Mouse (Mus musculus): ENCODE results near the gene Iars.

Iars gene

DNA sequence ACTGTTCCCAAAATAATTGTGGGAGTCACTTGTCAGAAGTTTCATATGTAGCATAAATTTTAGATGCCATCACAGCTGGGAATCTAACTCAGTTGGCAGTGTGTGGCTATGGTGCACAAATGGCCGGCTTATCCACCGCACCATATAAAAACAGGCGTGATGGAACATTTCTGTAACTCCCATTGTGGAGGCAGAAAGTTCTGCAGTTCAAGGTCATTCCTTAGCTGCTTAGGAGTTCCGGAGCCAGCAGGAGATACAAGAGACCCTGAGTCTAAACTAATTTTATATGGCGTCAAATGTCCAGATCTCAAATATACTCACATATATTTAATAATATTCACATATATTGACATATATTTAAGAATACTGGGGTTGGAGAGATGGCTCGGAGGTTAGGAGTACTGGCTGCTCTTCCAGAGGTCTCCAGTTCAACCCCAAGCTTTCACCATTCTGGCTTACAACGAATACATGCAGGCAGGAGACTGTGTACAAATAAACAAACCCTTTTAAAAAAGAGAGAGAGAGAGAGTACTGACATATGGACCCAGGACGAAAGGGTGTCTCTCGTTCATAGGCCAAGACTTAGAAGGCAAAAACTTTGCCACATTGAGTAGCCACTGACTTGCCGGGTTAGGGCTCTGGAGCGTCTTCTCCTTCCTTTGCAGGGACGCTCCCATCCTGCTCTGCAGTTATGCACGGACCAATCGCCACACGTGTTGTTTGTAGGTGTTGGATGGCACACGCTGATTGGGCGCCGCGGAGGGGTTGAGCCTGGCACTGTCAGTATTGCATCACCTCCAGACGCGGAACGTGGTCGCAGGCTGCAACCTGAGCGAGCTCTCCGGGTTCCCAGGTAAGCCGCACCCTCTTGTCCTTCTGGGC, at the start of gene Iars:
Gene Iars, plus strand, starts transcription at position 750 of the 882 bp plus-strand sequence.
- in situ Hi-C loops (cut with MseI, MboI) = no loop called here

- in situ Hi-C loops (cut with MseI, MboI) = loop anchor here (10.0 to 25.0 kb wide), 2 partner anchors 178 to 185 kb away; no protein-coding TSS in a partner anchor
Observed at GRCm38 (mm10) chr13:49639965-49640364, 41.9 kb upstream of the Iars start.

DNA sequence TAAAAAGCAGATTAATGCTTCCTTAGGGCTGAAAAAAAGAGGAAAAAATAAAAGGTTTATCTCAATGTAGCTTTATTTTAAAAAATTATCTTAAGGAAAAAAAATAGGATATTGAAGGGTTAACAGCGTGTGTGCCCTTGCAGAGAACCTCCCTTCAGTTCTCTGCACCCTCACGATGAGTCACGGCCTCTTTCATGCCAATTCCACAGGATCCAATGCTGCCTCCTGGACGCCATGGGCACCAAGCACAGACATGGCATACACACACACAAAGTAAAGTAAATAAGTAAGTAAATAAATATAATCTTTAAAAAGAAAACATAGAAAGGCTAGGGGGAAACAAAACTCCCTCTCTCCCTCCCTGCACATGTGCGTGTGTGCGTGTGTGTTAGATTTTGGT, 39.2 kb upstream of the Iars start:
- in situ Hi-C loops (cut with MseI, MboI) = loop anchor here (10.0 to 25.0 kb wide), 2 partner anchors 180 to 188 kb away; no protein-coding TSS in a partner anchor

DNA sequence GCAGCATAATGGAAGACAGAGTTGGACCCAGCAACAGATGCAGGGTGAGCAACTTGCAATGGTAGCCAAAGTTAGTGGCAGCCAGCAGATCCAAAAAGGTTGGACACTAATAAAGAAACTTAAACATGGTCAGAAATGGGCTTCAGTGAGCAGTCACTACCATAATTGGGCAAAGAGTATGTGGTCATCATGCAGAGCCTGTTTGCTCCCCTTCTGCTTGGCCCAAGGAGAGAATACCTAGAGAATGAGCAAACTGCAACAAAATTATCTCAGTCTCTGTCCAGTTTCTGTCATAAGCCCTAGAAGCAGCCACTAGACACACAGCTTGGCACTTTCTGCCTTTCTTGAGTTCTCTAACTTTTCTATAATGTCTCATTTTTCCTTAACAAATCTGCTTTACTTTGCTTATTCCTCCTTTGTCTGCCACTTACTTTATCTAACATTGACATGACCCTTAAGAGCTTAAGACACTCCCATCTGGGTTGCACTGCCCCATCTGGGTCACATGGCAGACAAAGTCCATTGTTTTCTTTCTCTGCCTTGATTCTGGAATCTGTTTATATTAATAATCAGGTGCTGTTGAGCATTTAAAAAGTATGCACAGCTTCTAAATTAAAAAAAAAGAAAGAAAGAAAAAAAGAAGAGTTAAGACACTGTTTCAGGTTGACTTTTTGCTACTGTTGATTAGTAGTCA, 38.1 kb upstream of the Iars start:
- in situ Hi-C loops (cut with MseI, MboI) = loop anchor here (10.0 to 25.0 kb wide), 2 partner anchors 182 to 189 kb away; no protein-coding TSS in a partner anchor

DNA sequence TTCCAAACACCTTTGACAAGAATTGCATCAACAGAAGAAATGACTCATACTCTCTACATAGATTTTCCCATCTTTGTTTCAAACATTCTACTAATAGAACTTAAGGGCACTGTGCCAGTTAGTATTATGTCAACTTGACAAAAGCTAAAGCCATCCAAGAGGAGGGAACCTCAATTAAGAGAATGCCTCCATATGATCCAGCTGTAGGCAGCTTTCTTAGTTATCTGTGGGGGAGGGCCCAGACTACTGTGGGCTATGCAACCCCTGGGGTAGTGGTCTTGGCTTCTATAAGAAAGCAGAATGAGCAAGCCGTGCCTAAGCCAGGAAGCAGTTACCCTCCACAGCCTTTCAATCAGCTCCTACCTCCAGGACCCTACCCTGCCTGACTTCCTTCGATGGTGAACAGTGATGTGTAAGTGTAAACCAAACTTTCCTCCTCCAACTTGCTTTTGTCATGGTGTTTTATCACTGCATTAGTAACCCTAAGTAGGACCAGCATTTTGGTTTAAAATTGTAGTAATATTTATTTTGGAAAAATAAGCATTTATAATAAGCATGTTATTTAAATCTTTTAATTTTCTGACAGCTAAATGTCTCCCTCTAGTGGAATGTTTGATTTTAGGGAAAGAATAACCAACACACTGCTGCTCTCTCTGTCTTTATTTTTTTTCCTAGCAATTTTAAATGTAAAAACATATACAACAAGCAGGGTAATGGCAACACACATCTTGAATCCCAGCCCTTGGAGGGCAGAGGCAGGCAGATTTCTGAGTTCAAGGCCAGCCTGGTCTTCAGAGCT, 37.0 kb upstream of the Iars start:
- in situ Hi-C loops (cut with MseI, MboI) = loop anchor here (10.0 to 25.0 kb wide), 2 partner anchors 183 to 190 kb away; no protein-coding TSS in a partner anchor

- in situ Hi-C loops (cut with MseI, MboI) = loop anchor here (10.0 to 25.0 kb wide), 2 partner anchors 184 to 191 kb away; no protein-coding TSS in a partner anchor
Observed at GRCm38 (mm10) chr13:49646019-49646418, 35.9 kb upstream of the Iars start.

DNA sequence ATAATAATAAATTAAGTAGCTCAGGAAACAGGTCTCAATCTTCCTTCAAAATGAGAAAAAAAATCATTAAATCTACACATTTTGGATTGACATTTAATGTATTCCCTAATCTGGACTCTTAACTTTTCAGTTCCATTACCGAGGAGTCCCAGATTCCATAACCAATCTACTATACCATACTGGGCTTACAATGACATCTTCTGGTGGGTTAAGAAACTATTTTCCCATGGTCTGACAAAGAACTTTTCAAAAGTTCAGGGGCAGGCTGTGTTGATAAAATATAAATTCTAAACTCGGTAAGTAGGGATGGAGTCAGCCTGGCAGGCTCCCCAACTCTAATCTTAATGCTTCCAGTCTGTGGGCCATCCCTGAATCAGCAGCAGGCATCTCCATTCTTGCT, 30.8 kb upstream of the Iars start:
- in situ Hi-C loops (cut with MseI, MboI) = no loop called here

- in situ Hi-C loops (cut with MseI, MboI) = no loop called here
Observed at GRCm38 (mm10) chr13:49651781-49652351, 30.0 kb upstream of the Iars start.

GRCm38 (mm10) chr13:49652481-49653179, 29.3 kb upstream of the Iars start, which contains the start of the genes Cenpp and Nol8:
TSS of gene Cenpp (minus strand) at chr13:49652785.
TSS of gene Nol8 (plus strand) at chr13:49653078.
- in situ Hi-C loops (cut with MseI, MboI) = no loop called here

DNA sequence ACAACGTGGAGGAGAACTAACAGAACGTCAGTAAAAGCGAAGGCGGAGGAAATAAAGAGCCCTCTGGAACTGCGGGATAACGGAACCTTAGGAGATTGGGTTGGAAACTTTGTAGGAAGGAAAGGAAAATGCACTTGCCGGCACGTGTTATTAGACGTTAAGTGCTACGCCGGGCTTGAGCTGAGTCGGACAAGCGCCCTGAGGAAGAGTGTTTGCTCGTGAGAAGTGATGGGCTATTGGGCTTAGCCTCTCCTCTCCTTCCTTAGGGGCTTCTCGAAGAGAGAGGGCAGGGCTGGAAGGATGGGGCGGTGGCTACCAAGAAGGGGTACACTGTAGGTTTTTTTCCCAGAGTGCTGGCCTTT, 28.7 kb upstream of the Iars start:
- in situ Hi-C loops (cut with MseI, MboI) = no loop called here

DNA sequence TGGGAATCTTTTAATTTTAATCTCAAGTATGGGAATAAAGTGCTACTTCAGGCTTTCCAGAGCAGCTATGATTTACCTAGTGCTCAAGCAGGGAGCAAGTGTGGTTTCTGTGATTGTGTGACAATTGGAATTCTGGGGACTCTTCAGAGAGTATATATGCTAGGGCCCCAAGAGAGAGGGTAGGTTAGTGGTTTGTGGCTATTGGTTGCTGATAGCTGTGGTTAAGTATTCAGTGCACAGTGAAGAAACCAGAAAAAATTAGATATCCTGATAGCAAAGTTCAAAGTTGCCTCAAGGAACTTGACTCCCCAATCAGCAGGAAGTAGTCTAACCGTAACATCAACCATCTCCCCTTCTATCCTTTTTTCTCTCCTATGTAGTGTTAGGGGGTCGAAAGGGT, 4.1 kb upstream of the Iars start:
- in situ Hi-C loops (cut with MseI, MboI) = no loop called here

DNA sequence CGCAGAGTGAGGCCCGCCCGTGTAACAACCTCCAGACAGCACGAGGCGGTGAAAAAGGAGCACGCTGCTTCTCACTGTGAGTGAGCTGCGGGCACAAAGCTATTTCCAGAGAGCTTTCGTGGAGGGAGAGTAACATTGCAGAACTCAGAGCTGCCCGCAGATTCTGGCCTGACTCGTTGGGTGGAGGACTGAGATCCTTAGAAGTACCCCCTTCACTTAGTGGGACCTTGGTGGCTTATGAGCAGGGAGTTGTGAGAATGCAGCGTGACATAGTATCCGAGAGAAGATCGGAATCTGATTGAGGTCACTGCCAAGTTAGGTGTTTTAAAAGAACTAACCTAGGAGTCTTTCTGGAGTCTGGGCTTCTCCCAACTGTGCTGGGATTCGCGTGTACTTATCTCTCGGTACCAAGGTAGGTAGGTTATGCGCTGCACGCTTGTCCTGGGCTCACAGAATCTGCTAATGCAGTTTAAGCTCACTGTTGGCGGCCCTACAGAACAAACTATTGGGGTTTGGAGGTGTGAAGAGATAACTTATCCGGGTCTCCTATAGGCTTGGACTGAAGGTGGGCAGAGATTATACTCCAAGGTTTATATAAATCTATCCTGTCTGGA, 440 bp downstream of the Iars start:
- in situ Hi-C loops (cut with MseI, MboI) = no loop called here

- in situ Hi-C loops (cut with MseI, MboI) = no loop called here
Observed at GRCm38 (mm10) chr13:49684266-49684665, 2.4 kb downstream of the Iars start.

- in situ Hi-C loops (cut with MseI, MboI) = no loop called here
Observed at GRCm38 (mm10) chr13:49691056-49691455, 9.2 kb downstream of the Iars start.

- in situ Hi-C loops (cut with MseI, MboI) = no loop called here
Observed at GRCm38 (mm10) chr13:49703216-49703779, 21.4 kb downstream of the Iars start.

DNA sequence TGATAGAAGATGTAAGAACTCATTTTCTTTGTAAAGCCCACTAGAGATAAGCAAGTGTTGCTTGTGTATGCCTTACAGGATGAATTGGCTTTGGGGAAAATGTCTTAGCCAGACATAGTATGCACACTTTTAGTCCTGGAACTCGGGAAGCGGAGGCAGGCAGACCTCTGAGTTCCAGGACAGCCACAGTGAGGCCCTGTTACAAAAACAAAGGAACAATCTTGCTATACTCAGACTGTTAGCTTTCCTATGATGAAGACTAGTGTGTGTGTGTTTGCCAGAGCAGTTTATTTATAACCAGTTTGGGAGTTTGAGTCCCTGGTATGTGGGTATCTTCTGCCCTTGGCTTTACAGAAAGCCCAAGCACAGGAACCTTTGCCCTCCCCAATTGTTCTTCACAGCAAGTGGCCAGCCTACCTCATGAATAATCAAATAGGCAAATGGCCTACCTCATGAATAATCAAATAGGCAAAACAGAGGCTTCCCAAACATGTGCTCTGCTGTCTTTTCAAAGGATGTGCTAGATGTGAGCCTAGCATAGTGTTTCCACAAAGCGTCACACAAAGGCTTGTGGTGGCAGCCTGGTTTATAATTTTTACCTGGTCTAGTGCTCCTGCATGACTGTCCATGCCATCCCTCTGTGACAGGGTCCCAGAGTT, 24.3 kb downstream of the Iars start:
- in situ Hi-C loops (cut with MseI, MboI) = no loop called here

DNA sequence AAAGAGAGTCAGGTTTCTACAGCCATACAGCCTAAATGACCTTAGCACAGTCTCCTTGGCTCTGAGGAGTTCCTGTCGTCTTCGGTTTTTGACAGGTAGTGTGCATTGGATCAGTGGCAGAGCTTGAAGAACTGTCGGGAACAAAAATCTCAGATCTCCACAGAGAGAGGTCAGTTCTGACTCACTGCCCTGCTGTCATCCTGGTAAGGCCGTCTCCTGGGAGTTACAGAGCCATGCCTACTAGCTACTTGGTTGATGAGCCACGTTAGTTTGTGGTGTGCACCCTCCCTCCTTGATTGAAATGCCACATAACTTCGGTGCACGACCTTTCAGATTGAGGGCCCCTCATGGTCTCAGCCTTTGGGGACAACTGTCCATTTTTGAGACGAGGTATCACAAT, 26.4 kb downstream of the Iars start:
- in situ Hi-C loops (cut with MseI, MboI) = no loop called here

GRCm38 (mm10) chr13:49712047-49712721, 30.3 kb downstream of the Iars start:
- in situ Hi-C loops (cut with MseI, MboI) = no loop called here

GRCm38 (mm10) chr13:49719310-49719709, 37.4 kb downstream of the Iars start:
- in situ Hi-C loops (cut with MseI, MboI) = no loop called here
